9 mouse cellular contexts compared by ENCODE assay signal in genomic region chr12:36313916-36314315, GRCm38 (mm10). TPM values are rescaled to one million over a fixed set of nuclear protein-coding genes. Genes with fewer than 3 reads are reported as not detected.
DNase-seq lines count a peak whose midpoint lies in the region; ATAC-seq and TF ChIP-seq lines count a peak whose summit lies in the region.
"Had no signal": no experiment of that assay in that cellular context is flagged by ENCODE, and none has a peak within 500 bp of the region (broad histone marks: within the 10 kb centered on the region; RNA-seq: fewer than 3 reads in every experiment).

Gene Sostdc1, plus strand, starts transcription at chr12:36314139.

- peak within 1 kb of the TSS; percentile 34 for H3K4me2 ChIP-seq in hindbrain, embryonic 13.5 days
- peak within 1 kb of the TSS; percentile 77 for H3K4me2 ChIP-seq in limb, embryonic 12.5 days
- H3K4me2 ChIP-seq: liver, embryonic 13.5 days had no signal

- peak within 1 kb of the TSS; percentile 10; the same call in 1 of the 2 replicates for H3K4me3 ChIP-seq in hindbrain, embryonic 13.5 days
- H3K4me3 ChIP-seq in limb, embryonic 12.5 days (replicated peaks): peak within 1 kb of the TSS; percentile 34
- H3K4me3 ChIP-seq: liver, embryonic 13.5 days had no signal

- H3K9ac ChIP-seq in hindbrain, embryonic 13.5 days: 0 out of 2 replicates have a peak within 1 kb of the TSS, but pooled peaks have one; percentile 25
- H3K9ac ChIP-seq in limb, embryonic 12.5 days (replicated peaks): 0 out of 2 replicates have a peak within 1 kb of the TSS, but pooled peaks have one; percentile 18
- H3K9ac ChIP-seq: liver, embryonic 13.5 days had no signal

- intact Hi-C loops in gastrocnemius, postnatal 36 days (cut with DNase I): no loop called here

- no peak for TF ChIP-seq POLR2A in brain, embryonic 14.5 days (IDR thresholded peaks at IDR 0.05; ENCODE audit: borderline replicate concordance, extremely low read depth, insufficient read depth, insufficient read length, poor library complexity, severe bottlenecking)

- TF ChIP-seq CTCF in brain, embryonic 14.5 days (IDR thresholded peaks at IDR 0.05; ENCODE audit: borderline replicate concordance, extremely low read depth, insufficient read depth, insufficient read length): no peak

- H3K27ac ChIP-seq in hindbrain, embryonic 13.5 days: no peak within 1 kb of the TSS
- peak within 1 kb of the TSS; percentile 46 for H3K27ac ChIP-seq in limb, embryonic 12.5 days
- H3K27ac ChIP-seq: liver, embryonic 13.5 days had no signal

- no peak for ATAC-seq in hindbrain, embryonic 13.5 days (ENCODE audit: low FRiP score)
- peak; percentile 63; the same call in 1 of the 2 replicates for ATAC-seq in limb, embryonic 12.5 days (ENCODE audit: insufficient number of reproducible peaks, insufficient read depth, low FRiP score, low TSS enrichment, low read depth)
- no peak for ATAC-seq in activated CD4-positive, CD25-positive, alpha-beta regulatory T cell, adult 4 months

- WGBS in hindbrain, embryonic 13.5 days: 9% methylated on average over 7 of the region's 7 CpGs
- WGBS in limb, embryonic 12.5 days: 8% methylated on average over 7 of the region's 7 CpGs

- H3K4me1 ChIP-seq in hindbrain, embryonic 13.5 days (replicated peaks): peaks cover 12% of the 10 kb centered on the region; the same call in 1 of the 2 replicates
- peaks cover 30% of the 10 kb centered on the region for H3K4me1 ChIP-seq in limb, embryonic 12.5 days (replicated peaks)
- H3K4me1 ChIP-seq: liver, embryonic 13.5 days had no signal

- H3K9me3 ChIP-seq in hindbrain, embryonic 13.5 days: no peaks in the 10 kb centered on the region
- no peaks in the 10 kb centered on the region for H3K9me3 ChIP-seq in limb, embryonic 12.5 days
- H3K9me3 ChIP-seq: liver, embryonic 13.5 days had no signal

- H3K27me3 ChIP-seq in hindbrain, embryonic 13.5 days: 0 out of 2 replicates have a peak, but pooled peaks cover 10% of the 10 kb centered on the region
- no peaks in the 10 kb centered on the region for H3K27me3 ChIP-seq in limb, embryonic 12.5 days

- H3K36me3 ChIP-seq in hindbrain, embryonic 13.5 days: no peaks in the 10 kb centered on the region
- H3K36me3 ChIP-seq in limb, embryonic 12.5 days: no peaks in the 10 kb centered on the region
- H3K36me3 ChIP-seq: liver, embryonic 13.5 days had no signal

- peak; percentile 58 for DNase-seq in ES-CJ7 (ENCODE audit: low read depth, low spot score)
- DNase-seq in brain, embryonic 14.5 days (ENCODE audit: low read depth): peak; percentile 70
- DNase-seq in adrenal gland, adult 2 months: no peak
- no peak for DNase-seq in spleen, postnatal 36 days (ENCODE audit: low spot score in 2 of 2)
- DNase-seq in gastrocnemius, postnatal 36 days: no peak
- DNase-seq: liver, embryonic 13.5 days had no signal

RNA-seq across cellular contexts. Expression of gene Sostdc1, which starts in this region (rescaled TPM):
- 6.4 and 14.8 TPM in 2 replicates for polyA plus RNA-seq in brain, embryonic 14.5 days (2012; rRNA removed)
- 11.2 and 21.2 TPM in 2 replicates for polyA plus RNA-seq in hindbrain, embryonic 13.5 days (2015; fragmentation: Nextera tagmentation; extraction: Ambion mirVana)
- polyA plus RNA-seq in limb, embryonic 12.5 days (2016; fragmentation: Nextera tagmentation; extraction: Ambion mirVana): 44.2 and 47.6 TPM in 2 replicates
- total RNA-seq in adrenal gland, adult 2 months (2021): under 1 TPM; 0.52 to 0.69 TPM
- polyA plus RNA-seq in adrenal gland, adult 2 months (2012; rRNA removed): 0.17 and 0.64 TPM in 2 replicates
- 1 to 10 TPM; 1.4 to 5.1 TPM for polyA plus RNA-seq in activated CD4-positive, CD25-positive, alpha-beta regulatory T cell, adult 4 months (2017; shearing (Covaris generic))
- total RNA-seq in gastrocnemius, postnatal 36 days (2021): under 1 TPM; 0.15 to 0.27 TPM

Comparison
In these comparisons a context has a peak if more than half of its experiments do, and no peak if none do; other contexts are left out.
1. DNase-seq: peak in ES-CJ7 (single experiment) and brain, embryonic 14.5 days (single experiment); none in adrenal gland, adult 2 months (single experiment), spleen, postnatal 36 days (0 of 2) and gastrocnemius, postnatal 36 days (0 of 2).